Mouse (Mus musculus) neutrophil, adult 65 days (primary cell): ENCODE measurements around the gene Cdca3. TPM values are rescaled to one million over a fixed set of nuclear protein-coding genes. Genes with fewer than 3 reads are reported as not detected.

Experiments used
- total RNA-seq: library from RNA; stranded (reverse); gene quantifications from 2 replicates; pipeline ENCODE4 v1.2.4, GENCODE M21; 2023

The Cdca3 gene
- 41.2 and 59.0 TPM in 2 replicates for total RNA-seq

DNA sequence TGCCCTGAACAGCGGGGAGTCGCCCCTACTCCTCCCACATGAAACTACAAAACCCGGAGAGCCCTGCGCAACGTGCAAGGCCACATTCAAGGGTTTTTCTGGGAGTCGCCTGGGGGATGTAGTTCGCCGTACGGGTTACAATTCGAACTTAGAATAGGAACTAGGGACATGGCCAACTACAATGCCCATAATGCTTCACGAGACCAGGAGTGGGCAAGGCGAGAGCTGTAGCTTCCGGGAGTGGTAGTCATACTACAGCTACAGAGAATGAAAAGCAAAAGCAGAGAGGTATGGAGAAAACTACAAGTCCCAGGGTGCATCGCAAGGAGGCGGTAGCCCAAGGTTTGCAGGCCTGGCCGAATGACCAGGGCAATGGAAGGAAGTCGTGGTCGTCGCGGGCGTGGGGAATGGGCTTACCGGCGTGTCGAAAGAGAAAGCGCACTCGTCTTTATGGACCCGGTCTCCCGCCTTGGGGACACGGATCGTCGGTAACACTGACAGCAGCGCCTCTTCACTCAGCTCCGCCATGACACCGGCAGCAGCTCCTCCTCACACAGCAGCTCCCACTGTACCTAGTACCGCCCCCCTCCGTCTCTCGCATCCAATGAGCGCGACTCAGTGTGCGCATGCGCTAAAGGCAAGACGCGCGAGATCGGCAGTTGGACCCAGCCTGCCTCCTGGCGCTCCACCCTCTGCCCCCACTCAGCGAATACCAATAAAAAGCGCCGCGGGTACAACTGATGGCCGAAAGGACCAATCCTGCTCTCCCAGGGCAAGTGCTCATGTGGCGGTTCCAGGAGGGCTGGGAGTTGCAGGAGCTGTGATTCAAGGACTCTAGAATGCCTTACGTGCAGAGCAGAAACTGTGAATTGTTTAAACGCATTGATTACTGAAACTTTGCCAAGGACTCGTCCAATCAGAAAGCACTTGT lies at the start of gene Cdca3, which contains the start of gene Usp5:
Cdca3 (plus strand) TSS at position 680 of the 931 bp plus-strand sequence.
Usp5 (minus strand) TSS at position 617 of the 931 bp plus-strand sequence.

DNA sequence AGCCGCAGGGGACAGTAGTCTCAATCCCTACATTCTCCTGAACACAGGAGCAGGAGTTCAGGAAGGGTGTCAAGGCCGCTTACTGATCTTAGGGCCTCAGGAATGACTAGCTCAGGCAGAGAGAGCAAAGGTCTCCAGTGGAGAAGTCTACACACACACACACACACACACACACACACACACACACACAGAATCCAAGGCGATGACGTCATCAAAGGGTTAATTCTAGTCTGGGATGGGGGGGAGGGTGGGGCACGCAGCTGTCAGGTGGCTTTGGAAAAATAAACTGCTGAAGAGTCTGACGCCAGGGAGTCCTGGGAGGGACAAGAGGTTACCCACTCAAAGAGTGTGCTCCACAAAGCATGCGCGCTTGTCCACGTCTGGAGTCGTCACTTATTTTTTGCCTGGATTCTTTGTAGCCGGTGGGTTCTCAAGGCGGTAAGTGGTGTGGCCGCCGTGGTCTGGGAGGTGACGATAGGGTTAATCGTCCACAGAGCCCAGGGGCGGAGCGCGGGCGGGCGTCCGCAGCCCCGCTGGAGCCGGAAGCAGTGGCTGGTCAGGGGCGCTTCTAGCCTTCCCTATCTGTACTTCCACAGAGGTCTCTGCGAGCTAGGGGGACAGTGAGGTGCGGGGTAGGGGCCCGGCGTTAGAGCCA lies 20.9 kb upstream of the Cdca3 start, which contains the start of gene Spsb2:
Spsb2 (plus strand) TSS at position 304 of the 655 bp plus-strand sequence.

DNA sequence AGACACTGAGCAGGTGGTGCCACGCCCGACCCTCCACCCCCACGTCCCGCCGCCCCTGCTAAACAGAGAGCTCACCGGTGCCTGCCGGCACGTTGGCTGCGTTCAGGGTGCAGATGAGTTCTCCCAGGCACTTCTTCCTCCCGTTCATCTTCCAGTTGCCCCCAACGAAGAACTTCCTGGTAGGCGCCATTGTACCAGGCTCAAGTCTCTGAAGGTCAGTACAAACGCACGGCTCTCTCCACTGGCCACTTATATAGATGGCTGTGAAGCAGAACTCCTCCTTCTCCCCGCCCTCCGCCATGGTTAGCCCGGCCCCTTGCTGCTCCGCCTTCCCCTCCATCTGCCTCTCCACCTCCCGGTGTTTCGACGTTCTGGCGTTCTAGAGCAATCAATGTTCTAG lies 15.4 kb upstream of the Cdca3 start, which contains the start of gene Tpi1:
Tpi1 (minus strand) TSS at position 364 of the 400 bp plus-strand sequence.

DNA sequence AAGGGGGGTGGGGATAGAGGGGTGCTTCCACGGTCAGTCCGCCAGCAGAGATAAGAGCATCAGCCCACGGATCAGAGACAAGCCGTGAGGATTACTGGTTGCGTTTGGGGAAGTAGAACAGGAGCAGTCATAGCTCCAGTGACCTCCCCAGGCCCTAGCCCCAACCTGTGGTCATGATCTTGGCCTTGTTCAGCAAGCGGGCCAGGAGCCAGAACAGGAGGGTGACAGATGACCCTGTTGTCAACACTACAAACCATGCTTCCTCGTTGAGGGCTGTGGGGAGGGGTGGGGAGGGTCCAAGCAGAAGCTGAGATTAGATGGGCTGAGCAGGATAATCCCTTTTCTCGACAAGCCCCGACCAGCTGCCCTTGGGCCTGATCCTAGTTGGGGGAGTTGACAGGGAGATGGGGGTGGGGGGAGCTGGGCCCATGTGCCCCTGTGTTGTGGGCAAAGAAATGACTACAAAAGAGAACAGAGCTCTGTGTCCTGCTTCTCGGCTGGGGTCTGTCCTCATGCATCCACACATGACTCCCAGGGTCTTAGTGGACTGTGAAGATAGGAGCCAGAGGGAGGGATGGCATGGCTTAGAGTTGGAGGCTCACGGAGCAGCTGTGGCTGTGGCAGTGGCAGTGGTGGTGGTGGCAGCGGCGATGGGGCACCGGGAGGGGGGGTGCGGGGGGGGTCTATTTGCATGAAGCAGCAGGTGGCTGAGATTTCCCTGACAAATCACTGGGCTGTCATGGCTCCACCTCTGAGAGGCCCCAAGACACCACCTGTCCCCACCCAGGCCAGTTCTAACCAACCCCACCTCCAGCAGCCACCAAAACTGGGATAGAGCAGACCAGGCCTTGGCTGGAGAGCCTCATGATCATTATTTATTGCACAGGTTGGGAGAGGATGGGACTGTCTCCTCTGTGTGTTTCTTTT lies 11.2 kb downstream of the Cdca3 start, which contains the start of gene Gnb3:
Gnb3 (minus strand) TSS at position 35 of the 927 bp plus-strand sequence.

DNA sequence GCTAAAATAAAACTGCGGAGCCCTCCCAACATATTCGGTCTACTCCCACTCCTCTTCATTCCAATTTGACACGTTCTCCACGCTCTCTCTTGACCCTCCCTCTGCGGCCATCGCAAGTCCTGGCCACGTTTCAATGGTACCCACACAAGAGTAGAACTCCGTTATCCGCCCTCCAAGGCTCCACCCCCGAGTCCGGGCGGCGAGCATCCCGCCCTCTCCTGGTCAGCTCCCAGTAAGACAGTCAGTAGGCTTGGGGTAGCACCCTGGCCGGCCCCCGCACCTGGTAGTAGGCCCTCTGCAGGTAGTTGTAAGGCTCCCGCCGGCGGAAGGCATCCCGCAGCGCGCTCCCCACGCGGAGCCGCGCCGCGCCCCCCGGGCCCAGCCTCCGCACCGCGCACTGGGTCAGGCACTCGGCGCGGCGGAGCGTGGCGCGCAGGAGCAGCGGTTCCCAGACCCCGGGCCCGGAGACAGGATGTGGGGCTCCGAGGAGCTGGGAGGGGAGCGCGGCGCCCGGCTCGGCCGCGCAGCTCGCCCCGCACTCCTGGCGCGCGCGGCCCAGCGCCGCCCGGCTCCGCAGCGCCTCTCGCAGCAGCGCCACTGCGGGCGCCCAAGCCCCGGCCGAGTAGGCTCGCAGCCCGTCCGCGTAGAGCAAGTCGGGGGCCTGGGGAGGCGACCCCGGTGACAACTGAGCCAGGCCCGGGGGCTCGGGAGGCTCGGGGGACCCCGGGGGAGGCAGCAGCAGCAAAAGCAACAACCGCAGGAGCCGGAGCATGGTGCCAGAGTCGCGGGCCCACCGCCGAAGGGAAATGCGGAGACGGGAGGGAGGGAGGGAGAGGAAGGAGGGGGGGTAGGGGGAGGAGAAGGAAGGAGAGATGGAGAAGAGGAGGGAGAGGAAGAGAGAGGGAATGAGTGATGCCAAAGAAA lies 27.8 kb downstream of the Cdca3 start, which contains the start of gene P3h3:
P3h3 (minus strand) TSS at position 837 of the 924 bp plus-strand sequence.

DNA sequence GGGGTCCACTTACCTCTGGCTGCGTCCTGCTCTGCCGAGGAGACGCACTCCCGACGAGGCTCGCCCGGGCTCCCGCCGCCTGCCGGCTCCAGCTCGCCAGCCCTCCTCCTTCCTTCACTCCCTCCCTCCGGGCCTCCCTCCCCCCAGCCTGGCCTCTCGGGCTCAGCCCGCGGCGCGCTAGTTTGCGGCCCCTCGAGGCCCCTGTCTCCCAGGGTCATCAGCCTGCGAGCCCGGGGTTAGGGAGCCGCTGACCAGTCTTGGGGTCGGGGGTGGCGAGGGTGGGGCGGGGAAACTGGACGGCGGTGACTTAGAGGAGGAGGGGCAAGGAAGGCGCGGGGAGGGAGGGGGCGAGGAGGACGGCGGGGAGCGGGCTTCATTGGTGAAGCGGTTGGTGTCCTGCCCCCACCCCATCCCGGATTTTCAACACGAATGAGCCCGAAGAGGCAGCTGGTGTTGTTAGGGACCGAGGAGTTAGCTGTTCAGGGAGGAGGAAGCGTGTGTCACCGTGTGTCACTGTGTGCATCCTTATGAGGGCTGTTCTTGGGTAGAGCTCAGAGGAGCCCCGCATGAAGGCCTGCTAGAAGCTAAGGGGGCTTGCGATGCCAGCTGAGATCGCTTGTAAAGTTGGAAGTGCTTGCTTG lies 34.4 kb downstream of the Cdca3 start, which contains the start of gene Gpr162:
Gpr162 (minus strand) TSS at position 326 of the 641 bp plus-strand sequence.

Other genes with a start within 250 kb of the Cdca3 start
- not detected in 2 replicates for gene C1s2, start 193.5 kb upstream of the Cdca3 start, total RNA-seq
- 31.7 and 47.1 TPM in 2 replicates for gene Lpcat3, start 166.5 kb upstream of the Cdca3 start, total RNA-seq
- 40.5 and 44.4 TPM in 2 replicates for gene Emg1, start 117.4 kb upstream of the Cdca3 start, total RNA-seq
- 91.6 and 94.2 TPM in 2 replicates for gene Phb2, start 117.2 kb upstream of the Cdca3 start, total RNA-seq
- 332 and 353 TPM in 2 replicates for gene Ptpn6, start 90.8 kb upstream of the Cdca3 start, total RNA-seq
- 89.2 and 97.3 TPM in 2 replicates for gene Grcc10, start 88.2 kb upstream of the Cdca3 start, total RNA-seq
- gene Gm45234, start 73.5 kb upstream of the Cdca3 start, total RNA-seq, result not detected in 2 replicates
- gene Atn1, start 73.0 kb upstream of the Cdca3 start, total RNA-seq, result 39.2 and 39.7 TPM in 2 replicates
- gene Eno2, start 59.9 kb upstream of the Cdca3 start, total RNA-seq, result not detected in 2 replicates
- gene Lrrc23, start 49.8 kb upstream of the Cdca3 start, total RNA-seq, result not detected in 2 replicates
- 17.6 and 18.8 TPM in 2 replicates for gene Spsb2, start 20.9 kb upstream of the Cdca3 start, total RNA-seq
- 109 and 115 TPM in 2 replicates for gene Tpi1, start 15.3 kb upstream of the Cdca3 start, total RNA-seq
- 41.6 and 56.4 TPM in 2 replicates for gene Usp5, start 63 bp upstream of the Cdca3 start, total RNA-seq
- not detected in 2 replicates for gene Gnb3, start 10.7 kb downstream of the Cdca3 start, total RNA-seq
- gene P3h3, start 28.2 kb downstream of the Cdca3 start, total RNA-seq, result 0.36 and 0.76 TPM in 2 replicates
- gene Gpr162, start 34.4 kb downstream of the Cdca3 start, total RNA-seq, result not detected in 2 replicates
- 0.88 TPM in 1 of 2 replicates, not detected in the other for gene Cd4, start 58.7 kb downstream of the Cdca3 start, total RNA-seq
- gene Lag3, start 82.2 kb downstream of the Cdca3 start, total RNA-seq, result 0.38 and 0.43 TPM in 2 replicates
- gene Ptms, start 90.6 kb downstream of the Cdca3 start, total RNA-seq, result 108 and 127 TPM in 2 replicates
- gene Mlf2, start 101.8 kb downstream of the Cdca3 start, total RNA-seq, result 82.7 and 86.2 TPM in 2 replicates
- 15.5 and 17.7 TPM in 2 replicates for gene Cops7a, start 136.0 kb downstream of the Cdca3 start, total RNA-seq
- not detected in 2 replicates for gene Pianp, start 167.1 kb downstream of the Cdca3 start, total RNA-seq
- 86.5 and 92.3 TPM in 2 replicates for gene Zfp384, start 179.6 kb downstream of the Cdca3 start, total RNA-seq
- gene Ing4, start 210.2 kb downstream of the Cdca3 start, total RNA-seq, result 87.7 and 100 TPM in 2 replicates
- 7.1 and 8.5 TPM in 2 replicates for gene Acrbp, start 220.1 kb downstream of the Cdca3 start, total RNA-seq
- gene Lpar5, start 238.4 kb downstream of the Cdca3 start, total RNA-seq, result 5.1 and 6.8 TPM in 2 replicates